Mouse (Mus musculus) embryo, embryonic 10.5 days (tissue): ENCODE measurements around the gene 2310034G01Rik.

ENCODE experiments used
- DNase-seq: peaks from one replicate; pipeline ENCODE4 v3.0.0-alpha.2; 2015; ENCODE audit warnings: low spot score

Gene 2310034G01Rik

DNA sequence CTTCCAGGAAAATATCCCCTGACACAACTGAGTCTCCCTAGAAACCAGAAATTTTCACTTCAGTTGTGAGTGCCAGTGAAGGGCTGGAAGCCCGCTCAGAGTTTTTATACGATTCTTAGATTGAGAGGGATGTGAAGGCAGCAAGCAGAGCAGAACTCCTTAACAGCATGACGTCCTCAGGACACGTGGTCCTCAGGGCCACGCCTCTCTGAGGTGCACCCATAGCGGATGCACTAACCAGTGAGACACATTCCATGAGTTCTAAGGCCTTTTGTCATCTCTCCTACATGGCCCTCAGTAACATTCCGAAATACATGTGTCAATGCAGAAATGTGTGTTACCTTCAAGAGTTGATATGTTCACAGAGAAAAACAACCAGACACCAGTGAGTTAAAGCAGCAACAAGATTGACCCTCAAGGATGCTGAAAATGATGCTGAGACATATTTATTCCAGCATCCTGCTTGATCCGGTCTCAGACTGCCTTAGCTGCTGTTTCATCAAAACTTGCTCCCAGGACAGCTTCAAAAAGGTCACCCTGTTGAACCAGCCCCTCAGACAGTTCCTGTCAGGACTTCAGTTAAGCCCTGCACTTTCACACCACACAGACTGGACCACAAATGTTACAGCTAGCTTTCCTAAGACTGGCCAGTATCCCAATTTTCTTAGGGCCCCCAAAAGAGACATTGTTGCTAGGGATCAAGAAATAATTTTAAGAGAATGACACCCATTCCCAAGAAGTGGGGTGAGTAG lies 49.6 kb downstream of the 2310034G01Rik start:
- no peak for DNase-seq
